Mouse (Mus musculus) midbrain, postnatal 0 days (tissue): ENCODE measurements around the gene Peak1. TPM values are rescaled to one million over a fixed set of nuclear protein-coding genes. Genes with fewer than 3 reads are reported as not detected.

ENCODE experiments used
- ATAC-seq: fragments of 200-750 bp; cut with Nextera tagmentation; 2 replicates; pipeline ENCODE4 v1.8.0; 2017; ENCODE audit warnings: moderate number of reproducible peaks, mild to moderate bottlenecking, moderate TSS enrichment, moderate library complexity; ENCODE audit not compliant: low FRiP score
- DNase-seq: peaks from one replicate; pipeline ENCODE4 v3.0.0-alpha.2; 2015; ENCODE audit warnings: low spot score
- H3K27ac ChIP-seq: fragments of 300-500 bp; sonication (generic); 2 replicates; pipeline ENCODE4 v1.5.1; 2014; ENCODE audit warnings: low read depth, mild to moderate bottlenecking, low read length, mixed read lengths
- H3K27me3 ChIP-seq: fragments of 300-500 bp; sonication (generic); 2 replicates; pipeline ENCODE4 v1.6.1; 2014; ENCODE audit warnings: low read length, control low read depth, mixed read lengths; ENCODE audit not compliant: insufficient read depth
- H3K36me3 ChIP-seq: fragments of 300-500 bp; sonication (generic); 2 replicates; pipeline ENCODE4 v1.6.1; 2014; ENCODE audit warnings: low read length, control low read depth, mixed read lengths; ENCODE audit not compliant: insufficient read depth
- H3K4me1 ChIP-seq: fragments of 300-500 bp; sonication (generic); 2 replicates; pipeline ENCODE4 v1.6.1; 2014; ENCODE audit warnings: mild to moderate bottlenecking, control low read depth, antibody characterized with exemption, low read length, mixed read lengths; ENCODE audit not compliant: insufficient read depth
- H3K4me2 ChIP-seq: fragments of 300-500 bp; sonication (generic); 2 replicates; pipeline ENCODE4 v1.6.1; 2014; ENCODE audit warnings: low read depth, mild to moderate bottlenecking, low read length, mixed read lengths; ENCODE audit not compliant: poor library complexity, severe bottlenecking
- H3K4me3 ChIP-seq: fragments of 300-500 bp; sonication (generic); 2 replicates; pipeline ENCODE4 v1.5.1; 2014; ENCODE audit warnings: low read depth, mild to moderate bottlenecking, low read length, moderate library complexity
- H3K9ac ChIP-seq: fragments of 300-500 bp; sonication (generic); replicated peaks from 2 replicates; pipeline ENCODE4 v1.6.1; 2014; ENCODE audit warnings: mild to moderate bottlenecking, low read length, moderate library complexity, mixed read lengths; ENCODE audit not compliant: poor library complexity, severe bottlenecking
- H3K9me3 ChIP-seq: fragments of 300-500 bp; sonication (generic); 2 replicates; pipeline ENCODE4 v1.6.1; 2016; ENCODE audit warnings: low read length, control low read depth
- CTCF ChIP-seq: IDR thresholded peaks from 2 replicates; pipeline ENCODE4 v1.5.1; 2016; ENCODE audit warnings: antibody characterized with exemption, mild to moderate bottlenecking
- WGBS: fragments of 180-500 bp; shearing (Covaris S2); extraction: QIAGEN DNeasy Blood & Tissue Kit; methylation state at CpG from one replicate; pipeline ENCODE4 v1.1.7; 2014; 5-methylcytosine and 5-hydroxymethylcytosine counted together
- polyA plus RNA-seq: library from polyadenylated mRNA; unstranded; fragments of >200 nt; fragmentation: Nextera tagmentation; extraction: Ambion mirVana; gene quantifications from 2 replicates; pipeline ENCODE4 v1.2.1, GENCODE M21; 2015
- total RNA-seq: library from RNA; depleted of rRNA; stranded (reverse); fragments of >200 nt; gene quantifications from 2 replicates; pipeline ENCODE4 v1.2.3, GENCODE M21; 2014

Peak1 gene
- total and polyA plus RNA-seq, 2 experiments from 2014 or later = 2.7 to 5.9 TPM

GRCm38 (mm10) chr9:56314326-56314725 lies 103.5 kb downstream of the Peak1 start:
- Histone ChIP-seq H3K4me1 (no peaks in the 10 kb centered on the region), H3K4me2 (no peak overlapping the region), H3K36me3 (no peaks in the 10 kb centered on the region), H3K27me3 (no peaks in the 10 kb centered on the region), H3K27ac (no peak overlapping the region), H3K9ac (no peak overlapping the region), H3K4me3 (no peak overlapping the region), H3K9me3 (peaks cover 4% of the 10 kb centered on the region)
- DNase-seq = no peak
- no peak for TF ChIP-seq CTCF
- ATAC-seq = no peak
- WGBS = 93% methylated on average over 3 of the region's 3 CpGs

- Histone ChIP-seq H3K4me2 (no peak overlapping the region), H3K27ac (no peak overlapping the region), H3K9me3 (no peaks in the 10 kb centered on the region), H3K4me3 (no peak overlapping the region), H3K9ac (no peak overlapping the region), H3K4me1 (no peaks in the 10 kb centered on the region), H3K27me3 (no peaks in the 10 kb centered on the region), H3K36me3 (no peaks in the 10 kb centered on the region)
- no peak for ATAC-seq
- TF ChIP-seq CTCF = no peak
- no peak for DNase-seq
- 43% methylated on average over 2 of the region's 2 CpGs for WGBS
These were observed 108.8 kb downstream of the Peak1 start for GRCm38 (mm10) chr9:56309079-56309478.

GRCm38 (mm10) chr9:56304526-56304925 lies 113.3 kb downstream of the Peak1 start:
- Histone ChIP-seq H3K4me1 (no peaks in the 10 kb centered on the region), H3K4me2 (no peak overlapping the region), H3K27me3 (no peaks in the 10 kb centered on the region), H3K27ac (no peak overlapping the region), H3K9me3 (no peaks in the 10 kb centered on the region), H3K36me3 (no peaks in the 10 kb centered on the region), H3K4me3 (no peak overlapping the region), H3K9ac (no peak overlapping the region)
- DNase-seq (no peak), ATAC-seq (no peak)
- TF ChIP-seq CTCF = no peak
- 74% methylated on average over 2 of the region's 2 CpGs for WGBS

GRCm38 (mm10) chr9:56302921-56303465 lies 114.9 kb downstream of the Peak1 start:
- H3K36me3 ChIP-seq = no peaks in the 10 kb centered on the region
- H3K4me2 ChIP-seq = no peak overlapping the region
- TF ChIP-seq CTCF = no peak
- no peak overlapping the region for H3K4me3 ChIP-seq
- WGBS = 19% methylated on average over 3 of the region's 3 CpGs
- no peaks in the 10 kb centered on the region for H3K9me3 ChIP-seq
- H3K4me1 ChIP-seq = no peaks in the 10 kb centered on the region
- no peaks in the 10 kb centered on the region for H3K27me3 ChIP-seq
- ATAC-seq (no peak), DNase-seq (no peak)
- H3K9ac ChIP-seq = no peak overlapping the region
- no peak overlapping the region for H3K27ac ChIP-seq

- H3K27ac ChIP-seq = no peak overlapping the region
- DNase-seq = no peak
- no peak overlapping the region for H3K4me3 ChIP-seq
- ATAC-seq = no peak
- no peaks in the 10 kb centered on the region for H3K9me3 ChIP-seq
- H3K36me3 ChIP-seq = no peaks in the 10 kb centered on the region
- no peaks in the 10 kb centered on the region for H3K27me3 ChIP-seq
- no peaks in the 10 kb centered on the region for H3K4me1 ChIP-seq
- H3K9ac ChIP-seq = no peak overlapping the region
- WGBS = 85% methylated on average over 2 of the region's 2 CpGs
- no peak for TF ChIP-seq CTCF
- no peak overlapping the region for H3K4me2 ChIP-seq
These were observed 127.8 kb downstream of the Peak1 start for GRCm38 (mm10) chr9:56290019-56290418.

GRCm38 (mm10) chr9:56282481-56282880 lies 135.4 kb downstream of the Peak1 start:
- no peak for DNase-seq
- no peak overlapping the region for H3K4me2 ChIP-seq
- no peak overlapping the region for H3K4me3 ChIP-seq
- no peaks in the 10 kb centered on the region for H3K36me3 ChIP-seq
- H3K9me3 ChIP-seq = no peaks in the 10 kb centered on the region
- H3K4me1 ChIP-seq = no peaks in the 10 kb centered on the region
- no peak for TF ChIP-seq CTCF
- 84% methylated on average over 5 of the region's 5 CpGs for WGBS
- ATAC-seq = no peak
- H3K9ac ChIP-seq = no peak overlapping the region
- no peaks in the 10 kb centered on the region for H3K27me3 ChIP-seq
- H3K27ac ChIP-seq = no peak overlapping the region
